8 mouse cellular contexts compared by ENCODE assay signal in genomic region chr10:59909357-59909847, GRCm38 (mm10). TPM values are rescaled to one million over a fixed set of nuclear protein-coding genes. Genes with fewer than 3 reads are reported as not detected.
A peak's percentile ranks its signal among the peaks of the same experiment; 100 is the strongest.
DNase-seq lines count a peak whose midpoint lies in the region; ATAC-seq lines count a peak whose summit lies in the region.

No protein-coding gene starts in this region.

- peaks cover 32% of the 10 kb centered on the region for H3K27me3 ChIP-seq in forebrain, embryonic 10.5 days (ENCODE audit: poor library complexity, severe bottlenecking)
- peaks cover 12% of the 10 kb centered on the region; the same call in 1 of the 2 replicates for H3K27me3 ChIP-seq in hindbrain, embryonic 10.5 days (ENCODE audit: insufficient read depth, poor library complexity, severe bottlenecking)
- H3K27me3 ChIP-seq in limb, embryonic 13.5 days, result no peaks in the 10 kb centered on the region
- H3K27me3 ChIP-seq in neural tube, embryonic 13.5 days, result no peaks in the 10 kb centered on the region

- peak; percentile 5; the same call in 1 of the 2 replicates for ATAC-seq in limb, embryonic 13.5 days (ENCODE audit: low FRiP score, low read depth)
- ATAC-seq in neural tube, embryonic 13.5 days (ENCODE audit: low read depth), result peak; percentile 9; the same call in 1 of the 2 replicates

- no peaks in the 10 kb centered on the region for H3K9me3 ChIP-seq in forebrain, embryonic 10.5 days
- no peaks in the 10 kb centered on the region for H3K9me3 ChIP-seq in hindbrain, embryonic 10.5 days
- H3K9me3 ChIP-seq in limb, embryonic 13.5 days, result no peaks in the 10 kb centered on the region
- H3K9me3 ChIP-seq in neural tube, embryonic 13.5 days, result no peaks in the 10 kb centered on the region

- H3K27ac ChIP-seq in forebrain, embryonic 10.5 days, result peak overlapping the region; percentile 80
- peak overlapping the region; percentile 86 for H3K27ac ChIP-seq in hindbrain, embryonic 10.5 days
- H3K27ac ChIP-seq in limb, embryonic 13.5 days, result peak overlapping the region; percentile 73; the same call in 1 of the 2 replicates
- peak overlapping the region; percentile 68 for H3K27ac ChIP-seq in neural tube, embryonic 13.5 days (replicated peaks)

- H3K4me3 ChIP-seq in forebrain, embryonic 10.5 days, result peak overlapping the region; percentile 20; the same call in 1 of the 2 replicates
- H3K4me3 ChIP-seq in hindbrain, embryonic 10.5 days, result peak overlapping the region; percentile 31; the same call in 1 of the 2 replicates
- peak overlapping the region; percentile 18; the same call in 1 of the 2 replicates for H3K4me3 ChIP-seq in limb, embryonic 13.5 days
- no peak overlapping the region for H3K4me3 ChIP-seq in neural tube, embryonic 13.5 days

- peaks cover 59% of the 10 kb centered on the region for H3K4me1 ChIP-seq in forebrain, embryonic 10.5 days
- H3K4me1 ChIP-seq in hindbrain, embryonic 10.5 days (replicated peaks), result peaks cover 60% of the 10 kb centered on the region
- peaks cover 58% of the 10 kb centered on the region for H3K4me1 ChIP-seq in limb, embryonic 13.5 days
- H3K4me1 ChIP-seq in neural tube, embryonic 13.5 days (replicated peaks), result peaks cover 52% of the 10 kb centered on the region

- peak overlapping the region; percentile 49 for H3K4me2 ChIP-seq in limb, embryonic 13.5 days (replicated peaks)
- H3K4me2 ChIP-seq in neural tube, embryonic 13.5 days, result peak overlapping the region; percentile 26

- DNase-seq in 3134 (ENCODE audit: extremely low read depth, insufficient read length, low spot score), result peak; percentile 95
- peak; percentile 99 for DNase-seq in NIH3T3 (ENCODE audit: low read depth)
- no peak for DNase-seq in forebrain, embryonic 10.5 days (ENCODE audit: extremely low spot score, low spot score)
- DNase-seq in hindbrain, embryonic 10.5 days (ENCODE audit: low spot score), result peak; percentile 58
- no peak for DNase-seq in ovary, adult 18-20 months (ENCODE audit: low spot score)
- DNase-seq in urinary bladder, postnatal 10 days (ENCODE audit: low spot score), result no peak

- H3K36me3 ChIP-seq in forebrain, embryonic 10.5 days (replicated peaks), result no peaks in the 10 kb centered on the region
- H3K36me3 ChIP-seq in hindbrain, embryonic 10.5 days, result no peaks in the 10 kb centered on the region
- H3K36me3 ChIP-seq in limb, embryonic 13.5 days, result no peaks in the 10 kb centered on the region
- no peaks in the 10 kb centered on the region for H3K36me3 ChIP-seq in neural tube, embryonic 13.5 days

- WGBS in forebrain, embryonic 10.5 days, result 16% methylated on average over 14 of the region's 14 CpGs
- 11% methylated on average over 14 of the region's 14 CpGs for WGBS in hindbrain, embryonic 10.5 days
- WGBS in limb, embryonic 13.5 days, result 8% methylated on average over 14 of the region's 14 CpGs
- WGBS in neural tube, embryonic 13.5 days, result 11% methylated on average over 14 of the region's 14 CpGs

- no peak overlapping the region for H3K9ac ChIP-seq in limb, embryonic 13.5 days
- no peak overlapping the region for H3K9ac ChIP-seq in neural tube, embryonic 13.5 days

RNA-seq across cellular contexts. Expression of gene Dnajb12, which starts 30.0 kb away (rescaled TPM):
- 26.2 and 27.9 TPM in 2 replicates for polyA plus RNA-seq in forebrain, embryonic 10.5 days (2016; fragmentation: Nextera tagmentation; extraction: Ambion mirVana)
- polyA plus RNA-seq in hindbrain, embryonic 10.5 days (2016; fragmentation: Nextera tagmentation; extraction: Ambion mirVana), result 27.2 and 31.5 TPM in 2 replicates
- 19.3 and 20.1 TPM in 2 replicates for polyA plus RNA-seq in limb, embryonic 13.5 days (2015; fragmentation: Nextera tagmentation; extraction: Ambion mirVana)
- polyA plus RNA-seq in neural tube, embryonic 13.5 days (2015; fragmentation: Nextera tagmentation; extraction: Ambion mirVana), result 20.4 and 21.2 TPM in 2 replicates

RNA-seq across cellular contexts. Expression of gene Ddit4, which starts 42.2 kb away (rescaled TPM):
- 32.7 and 35.3 TPM in 2 replicates for polyA plus RNA-seq in forebrain, embryonic 10.5 days (2016; fragmentation: Nextera tagmentation; extraction: Ambion mirVana)
- polyA plus RNA-seq in hindbrain, embryonic 10.5 days (2016; fragmentation: Nextera tagmentation; extraction: Ambion mirVana), result 37.5 and 37.6 TPM in 2 replicates
- polyA plus RNA-seq in limb, embryonic 13.5 days (2015; fragmentation: Nextera tagmentation; extraction: Ambion mirVana), result 75.9 and 77.0 TPM in 2 replicates
- polyA plus RNA-seq in neural tube, embryonic 13.5 days (2015; fragmentation: Nextera tagmentation; extraction: Ambion mirVana), result 72.8 and 78.2 TPM in 2 replicates

Comparison
In these comparisons a context has a peak if more than half of its experiments do, and no peak if none do; other contexts are left out.
1. DNase-seq: peak in 3134 (single experiment), NIH3T3 (single experiment) and hindbrain, embryonic 10.5 days (single experiment); none in forebrain, embryonic 10.5 days (single experiment), ovary, adult 18-20 months (single experiment) and urinary bladder, postnatal 10 days (single experiment).
2. Peak in every context shown above with its lines, with median percentiles within 50 percentile points of each other: H3K27ac ChIP-seq.